Mouse (Mus musculus) forebrain, postnatal 0 days (tissue): ENCODE measurements around the gene S1pr5. TPM values are rescaled to one million over a fixed set of nuclear protein-coding genes. Genes with fewer than 3 reads are reported as not detected.
"Not testable (repeated sequence)": the region's sequence is repeated elsewhere in the genome, so short reads cannot be mapped to it uniquely, and the experiment has no call there.

ENCODE experiments used
- ATAC-seq: fragments of 200-750 bp; cut with Nextera tagmentation; 2 replicates; pipeline ENCODE4 v1.8.0; 2017; ENCODE audit warnings: mild to moderate bottlenecking, moderate library complexity
- DNase-seq: peaks from one replicate; pipeline ENCODE4 v3.0.0-alpha.2; 2015
- H3K27ac ChIP-seq: fragments of 300-500 bp; sonication (generic); 2 replicates; pipeline ENCODE4 v1.5.1; 2014; ENCODE audit warnings: low read depth, mild to moderate bottlenecking, antibody characterized with exemption, low read length, moderate library complexity, mixed read lengths
- H3K27me3 ChIP-seq: fragments of 300-500 bp; sonication (generic); 2 replicates; pipeline ENCODE4 v1.6.1; 2014; ENCODE audit warnings: mild to moderate bottlenecking, low read length, mixed read lengths; ENCODE audit not compliant: insufficient read depth
- H3K36me3 ChIP-seq: fragments of 300-500 bp; sonication (generic); 2 replicates; pipeline ENCODE4 v1.6.1; 2014; ENCODE audit warnings: mild to moderate bottlenecking, moderate library complexity; ENCODE audit not compliant: insufficient read depth
- H3K4me1 ChIP-seq: fragments of 300-500 bp; sonication (generic); 2 replicates; pipeline ENCODE4 v1.6.1; 2014; ENCODE audit warnings: antibody characterized with exemption; ENCODE audit not compliant: insufficient read depth
- H3K4me2 ChIP-seq: fragments of 300-500 bp; sonication (generic); 2 replicates; pipeline ENCODE4 v1.6.1; 2014; ENCODE audit warnings: low read depth, mild to moderate bottlenecking, moderate library complexity
- H3K4me3 ChIP-seq: fragments of 300-500 bp; sonication (generic); 2 replicates; pipeline ENCODE4 v1.5.1; 2014; ENCODE audit warnings: low read depth, low read length, mixed read lengths
- H3K9ac ChIP-seq: fragments of 300-500 bp; sonication (generic); 2 replicates; pipeline ENCODE4 v1.6.1; 2014; ENCODE audit warnings: mild to moderate bottlenecking
- H3K9me3 ChIP-seq: fragments of 300-500 bp; sonication (generic); 2 replicates; pipeline ENCODE4 v1.6.1; 2016; ENCODE audit warnings: low read length
- CTCF ChIP-seq: sonication (generic); IDR thresholded peaks from 2 replicates; pipeline ENCODE4 v1.5.1; 2016; ENCODE audit warnings: antibody characterized with exemption, control low read depth, low read depth
- WGBS: fragments of 180-500 bp; shearing (Covaris S2); extraction: QIAGEN DNeasy Blood & Tissue Kit; methylation state at CpG from one replicate; pipeline ENCODE4 v1.1.7; 2014; 5-methylcytosine and 5-hydroxymethylcytosine counted together
- polyA plus RNA-seq: library from polyadenylated mRNA; unstranded; fragments of >200 nt; fragmentation: Nextera tagmentation; extraction: Ambion mirVana; gene quantifications from 2 replicates; pipeline ENCODE4 v1.2.1, GENCODE M21; 2015
- total RNA-seq: library from RNA; depleted of rRNA; stranded (reverse); fragments of >200 nt; gene quantifications from 2 replicates; pipeline ENCODE4 v1.2.3, GENCODE M21; 2014

The S1pr5 gene
- total and polyA plus RNA-seq, 2 experiments from 2014 or later = 2.3 to 2.7 TPM

GRCm38 (mm10) chr9:21204528-21205272 is 43.5 kb downstream of the S1pr5 start:
- no peaks in the 10 kb centered on the region for H3K9me3 ChIP-seq
- peak; percentile 77 for ATAC-seq
- 2% methylated on average over 23 of the region's 23 CpGs for WGBS
- peak overlapping the region; percentile 37 for H3K9ac ChIP-seq
- no peaks in the 10 kb centered on the region; the same call in 1 of the 2 replicates for H3K4me1 ChIP-seq
- peak; percentile 50 for DNase-seq
- no peak for TF ChIP-seq CTCF
- no peak overlapping the region for H3K27ac ChIP-seq
- H3K4me3 ChIP-seq = peak overlapping the region; percentile 25
- peaks cover 36% of the 10 kb centered on the region for H3K36me3 ChIP-seq
- peak overlapping the region; percentile 46 for H3K4me2 ChIP-seq
- H3K27me3 ChIP-seq = no peaks in the 10 kb centered on the region

DNA sequence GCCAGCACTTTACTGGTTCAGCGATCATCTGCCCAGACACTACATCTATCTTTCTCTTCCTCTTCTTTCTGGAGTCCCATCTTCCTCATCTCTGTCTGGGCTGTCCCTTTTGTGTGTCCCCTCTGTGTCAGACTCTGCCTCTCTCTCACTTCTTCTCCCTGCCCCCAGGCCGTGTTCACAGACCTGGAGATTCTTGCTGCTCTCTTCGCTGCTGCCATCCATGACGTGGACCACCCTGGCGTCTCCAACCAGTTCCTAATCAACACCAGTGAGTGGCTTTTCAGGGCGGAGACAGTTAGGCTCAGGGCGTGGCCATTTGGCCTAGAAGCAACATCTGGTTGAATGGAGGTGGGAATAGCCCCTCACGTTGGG is 44.1 kb downstream of the S1pr5 start:
- no peaks in the 10 kb centered on the region; the same call in 1 of the 2 replicates for H3K4me1 ChIP-seq
- 0 out of 2 replicates have a peak overlapping the region, but pooled peaks have one; percentile 25 for H3K4me3 ChIP-seq
- no peak for TF ChIP-seq CTCF
- DNase-seq (no peak), ATAC-seq (no peak)
- H3K9me3 ChIP-seq = no peaks in the 10 kb centered on the region
- no peaks in the 10 kb centered on the region for H3K27me3 ChIP-seq
- H3K36me3 ChIP-seq = peaks cover 36% of the 10 kb centered on the region
- no peak overlapping the region for H3K4me2 ChIP-seq
- H3K9ac ChIP-seq = no peak overlapping the region
- no peak overlapping the region for H3K27ac ChIP-seq
- WGBS = 26% methylated on average over 8 of the region's 8 CpGs

GRCm38 (mm10) chr9:21198960-21199359 is 49.3 kb downstream of the S1pr5 start:
- H3K4me2 ChIP-seq = no peak overlapping the region
- no peaks in the 10 kb centered on the region for H3K27me3 ChIP-seq
- no peak for TF ChIP-seq CTCF

DNA sequence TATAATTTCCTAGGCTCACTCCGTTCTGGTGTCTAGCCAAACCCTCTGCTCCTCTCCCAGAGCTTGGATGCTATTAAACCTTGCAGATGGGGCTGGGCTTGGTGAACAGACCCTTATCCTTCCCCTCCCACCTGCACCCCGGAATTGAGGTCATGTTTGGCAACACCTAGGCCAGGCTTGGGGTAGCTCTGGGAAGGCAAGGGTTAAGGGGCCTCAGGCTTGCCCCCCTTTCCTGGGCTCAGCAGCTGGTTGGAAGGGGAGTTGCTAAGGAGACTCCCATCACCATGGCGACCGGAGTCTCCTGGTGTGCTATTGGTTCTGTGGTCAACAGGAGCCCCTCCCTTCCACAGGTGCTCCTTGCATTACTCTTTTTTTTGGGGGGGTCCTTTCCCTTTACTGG is 50.3 kb downstream of the S1pr5 start:
- Histone ChIP-seq H3K27me3 (no peaks in the 10 kb centered on the region), H3K4me1 (peaks cover 4% of the 10 kb centered on the region; the same call in 1 of the 2 replicates), H3K4me3 (peak overlapping the region; percentile 72), H3K36me3 (peaks cover 15% of the 10 kb centered on the region; the same call in 1 of the 2 replicates), H3K4me2 (peak overlapping the region; percentile 85), H3K9me3 (no peaks in the 10 kb centered on the region), H3K9ac (peak overlapping the region; percentile 75), H3K27ac (peak overlapping the region; percentile 72; the same call in 1 of the 2 replicates)
- peak; percentile 92 for DNase-seq
- no peak for TF ChIP-seq CTCF
- WGBS = 3% methylated on average over 4 of the region's 4 CpGs
- ATAC-seq = peak; percentile 88

More at GRCm38 (mm10) chr9:21198960-21199359, 49.3 kb downstream of the S1pr5 start:
- peaks cover 4% of the 10 kb centered on the region; the same call in 1 of the 2 replicates for H3K4me1 ChIP-seq
- peaks cover 16% of the 10 kb centered on the region; the same call in 1 of the 2 replicates for H3K36me3 ChIP-seq
- 78% methylated on average over 3 of the region's 3 CpGs for WGBS
- ATAC-seq = no peak
- H3K4me3 ChIP-seq = no peak overlapping the region
- no peaks in the 10 kb centered on the region for H3K9me3 ChIP-seq
- no peak overlapping the region for H3K27ac ChIP-seq
- no peak for DNase-seq
- no peak overlapping the region for H3K9ac ChIP-seq

DNA sequence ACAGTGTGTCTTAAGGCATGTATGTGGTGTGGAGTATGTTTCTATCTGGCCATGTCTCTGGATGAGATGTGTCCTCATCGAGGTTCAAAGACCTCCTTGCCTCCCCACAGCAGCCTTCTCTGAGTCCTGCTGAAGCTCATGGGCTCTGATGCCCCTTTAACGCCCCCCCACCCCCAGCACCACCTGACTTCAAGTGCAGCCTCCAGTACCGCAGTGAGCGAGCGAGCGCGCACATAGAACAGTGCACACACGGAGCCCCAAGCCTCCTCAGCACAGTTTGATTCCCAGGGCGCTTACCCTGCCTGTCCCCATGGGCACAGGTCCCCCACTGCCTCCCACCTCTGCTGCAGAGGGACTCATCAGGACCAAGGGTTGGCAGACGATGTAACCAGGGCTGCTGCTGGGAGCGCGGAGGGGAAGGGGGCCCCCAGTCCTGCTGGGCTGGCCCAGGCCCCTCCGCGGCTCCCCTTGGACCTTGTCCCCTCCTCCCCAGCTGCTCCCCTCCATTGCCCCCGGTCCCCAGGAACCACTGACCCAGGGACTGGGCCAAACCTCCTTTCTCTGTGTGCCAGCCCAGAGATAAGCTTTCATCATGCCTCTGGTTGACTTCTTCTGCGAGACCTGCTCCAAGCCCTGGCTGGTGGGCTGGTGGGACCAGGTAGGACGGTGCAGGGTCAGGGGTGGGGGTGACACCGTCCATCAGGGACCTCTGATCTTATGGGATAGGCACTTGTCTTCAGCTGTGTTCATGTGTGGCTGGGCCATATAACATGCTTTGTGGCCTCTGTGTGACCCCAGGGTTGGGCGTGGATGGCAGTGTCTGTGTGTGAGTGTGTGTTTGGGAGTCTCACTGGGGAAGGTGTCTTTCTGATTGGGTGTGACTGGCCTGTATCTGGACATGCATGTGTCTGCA is 51.5 kb downstream of the S1pr5 start:
- peak; percentile 91 for ATAC-seq
- peak overlapping the region; percentile 72 for H3K4me3 ChIP-seq
- no peaks in the 10 kb centered on the region for H3K27me3 ChIP-seq
- peaks cover 15% of the 10 kb centered on the region; the same call in 1 of the 2 replicates for H3K36me3 ChIP-seq
- 18% methylated on average over 17 of the region's 19 CpGs for WGBS
- TF ChIP-seq CTCF = no peak
- H3K4me2 ChIP-seq = peak overlapping the region; percentile 85
- H3K27ac ChIP-seq = peak overlapping the region; percentile 75
- DNase-seq = peak; percentile 81
- peaks cover 4% of the 10 kb centered on the region; the same call in 1 of the 2 replicates for H3K4me1 ChIP-seq
- peak overlapping the region; percentile 75 for H3K9ac ChIP-seq
- no peaks in the 10 kb centered on the region for H3K9me3 ChIP-seq

DNA sequence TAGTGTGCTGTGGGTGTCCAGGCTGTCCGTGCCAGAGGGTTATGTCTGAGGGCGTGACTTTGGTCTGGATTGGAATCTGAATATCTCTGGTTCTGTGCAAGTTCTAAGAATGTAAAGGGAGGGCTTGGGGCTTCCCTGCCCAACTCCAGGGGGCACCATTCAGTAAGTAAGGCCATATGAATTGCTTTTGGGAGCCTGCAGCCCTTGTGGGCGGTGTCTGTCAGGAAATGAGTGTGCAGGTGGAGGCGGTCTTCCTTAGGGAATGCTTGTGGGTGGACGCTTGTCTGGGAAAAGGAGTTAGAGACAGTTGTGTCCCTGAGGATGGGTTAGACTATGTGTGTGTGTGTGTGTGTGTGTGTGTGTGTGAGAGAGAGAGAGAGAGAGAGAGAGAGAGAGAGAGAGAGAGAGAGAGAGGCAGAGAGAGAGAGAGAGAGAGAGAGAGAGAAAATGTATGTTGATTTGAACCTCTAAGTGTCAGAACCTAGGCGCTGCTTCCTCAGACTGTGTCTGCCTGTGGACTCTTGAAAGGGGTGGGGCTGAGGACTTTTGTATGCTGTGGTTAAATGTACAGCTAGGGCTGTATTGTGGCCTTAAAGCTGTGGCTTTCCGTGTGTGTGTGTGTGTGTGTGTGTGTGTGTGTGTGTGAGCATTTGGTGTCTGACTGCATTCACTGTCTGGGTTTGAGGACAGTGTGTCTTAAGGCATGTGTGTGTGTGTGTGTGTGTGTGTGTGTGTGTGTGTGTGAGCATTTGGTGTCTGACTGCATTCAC is 52.3 kb downstream of the S1pr5 start:
- WGBS = 48% methylated on average over 7 of the region's 7 CpGs
- Histone ChIP-seq H3K4me2 (peak overlapping the region; percentile 85; the same call in 1 of the 2 replicates), H3K4me3 (peak overlapping the region; percentile 72; the same call in 1 of the 2 replicates)
- ATAC-seq (peak; percentile 14), DNase-seq (peak; percentile 12)
- H3K9ac ChIP-seq, H3K36me3 ChIP-seq, H3K27ac ChIP-seq, H3K9me3 ChIP-seq, H3K4me1 ChIP-seq, H3K27me3 ChIP-seq: not testable (repeated sequence)
- peak; percentile 22; the same call in 1 of the 2 replicates for TF ChIP-seq CTCF
